ENCODE assay signal across 10 mouse cellular contexts in genomic region chr4:62659264-62659663, GRCm38 (mm10).
DNase-seq lines count a peak whose midpoint lies in the region; ATAC-seq and TF ChIP-seq lines count a peak whose summit lies in the region.
"Had no signal": no experiment of that assay in that cellular context is flagged by ENCODE, and none has a peak within 500 bp of the region (broad histone marks: within the 10 kb centered on the region; RNA-seq: fewer than 3 reads in every experiment).

No protein-coding gene starts in this region.

- H3K36me3 ChIP-seq in heart, embryonic 11.5 days (ENCODE audit: control insufficient read depth, insufficient read depth, low read length): no peaks in the 10 kb centered on the region
- H3K36me3 ChIP-seq in C2C12 (ENCODE audit: control insufficient read depth, insufficient read depth): no peaks in the 10 kb centered on the region
- H3K36me3 ChIP-seq in limb, embryonic 11.5 days (ENCODE audit: control insufficient read depth, insufficient read depth, low read length): no peaks in the 10 kb centered on the region
- H3K36me3 ChIP-seq in liver, embryonic 12.5 days: no peaks in the 10 kb centered on the region

- WGBS in heart, embryonic 11.5 days (ENCODE audit: insufficient replicate concordance): 56% methylated on average over 15 of the region's 15 CpGs
- 6% methylated on average over 15 of the region's 15 CpGs for WGBS in limb, embryonic 11.5 days
- WGBS in liver, embryonic 12.5 days (ENCODE audit: insufficient replicate concordance): 53% methylated on average over 15 of the region's 15 CpGs

- TF ChIP-seq CTCF in C2C12 (IDR thresholded peaks at IDR 0.05; ENCODE audit: control insufficient read depth, insufficient read depth, insufficient read length): no peak

- H3K79me3 ChIP-seq in C2C12 (ENCODE audit: low read depth): no peaks in the 10 kb centered on the region

- H3K9ac ChIP-seq in heart, embryonic 11.5 days (ENCODE audit: low read depth, low read length): no peak overlapping the region
- H3K9ac ChIP-seq in limb, embryonic 11.5 days (ENCODE audit: low read length): no peak overlapping the region
- H3K9ac ChIP-seq in liver, embryonic 12.5 days: no peak overlapping the region

- no peaks in the 10 kb centered on the region for H3K79me2 ChIP-seq in C2C12 (ENCODE audit: control insufficient read depth, insufficient read depth)

- ATAC-seq in heart, embryonic 11.5 days (replicated peaks; ENCODE audit: insufficient number of reproducible peaks, low FRiP score, low TSS enrichment): no peak
- ATAC-seq in limb, embryonic 11.5 days (ENCODE audit: insufficient number of reproducible peaks, low FRiP score, low TSS enrichment, low read depth): no peak
- no peak for ATAC-seq in liver, embryonic 12.5 days
- ATAC-seq: CD4-positive, CD25-positive, alpha-beta regulatory T cell, adult 4 months had no signal

- H3ac ChIP-seq in C2C12 (ENCODE audit: control insufficient read depth, insufficient read length, low read depth): no peak overlapping the region

- peaks cover 8% of the 10 kb centered on the region; the same call in 1 of the 2 replicates for H3K27me3 ChIP-seq in heart, embryonic 11.5 days (ENCODE audit: control insufficient read depth, insufficient read depth, low read length)
- no peaks in the 10 kb centered on the region for H3K27me3 ChIP-seq in C2C12 (ENCODE audit: control insufficient read depth, insufficient read depth, insufficient read length)
- no peaks in the 10 kb centered on the region for H3K27me3 ChIP-seq in limb, embryonic 11.5 days (ENCODE audit: control insufficient read depth, insufficient read depth, low read length)
- H3K27me3 ChIP-seq in liver, embryonic 12.5 days (replicated peaks): no peaks in the 10 kb centered on the region

- intact Hi-C loops in left cerebral cortex, postnatal 36 days (cut with DNase I): no loop called here

- H3K4me2 ChIP-seq in heart, embryonic 11.5 days: no peak overlapping the region
- H3K4me2 ChIP-seq in limb, embryonic 11.5 days (ENCODE audit: low read depth, severe bottlenecking): no peak overlapping the region
- no peak overlapping the region for H3K4me2 ChIP-seq in liver, embryonic 12.5 days

- no peak overlapping the region for H3K4me3 ChIP-seq in heart, embryonic 11.5 days (ENCODE audit: low read depth, low read length)
- no peak overlapping the region for H3K4me3 ChIP-seq in C2C12 (ENCODE audit: insufficient read depth, poor library complexity, severe bottlenecking)
- H3K4me3 ChIP-seq in limb, embryonic 11.5 days (ENCODE audit: low read depth, low read length): no peak overlapping the region
- no peak overlapping the region for H3K4me3 ChIP-seq in liver, embryonic 12.5 days

- no peaks in the 10 kb centered on the region for H3K9me3 ChIP-seq in heart, embryonic 11.5 days (replicated peaks; ENCODE audit: control insufficient read depth, low read length)
- no peaks in the 10 kb centered on the region for H3K9me3 ChIP-seq in limb, embryonic 11.5 days (ENCODE audit: control insufficient read depth, low read length)
- no peaks in the 10 kb centered on the region for H3K9me3 ChIP-seq in liver, embryonic 12.5 days (replicated peaks)

- H3K27ac ChIP-seq in heart, embryonic 11.5 days (ENCODE audit: low read depth, low read length): no peak overlapping the region
- no peak overlapping the region for H3K27ac ChIP-seq in limb, embryonic 11.5 days (replicated peaks; ENCODE audit: low read depth, low read length)
- H3K27ac ChIP-seq in liver, embryonic 12.5 days: no peak overlapping the region

- DNase-seq in heart, adult 11 months: peak; percentile 95
- DNase-seq in embryo, embryonic 9.5 days (ENCODE audit: extremely low spot score): peak; percentile 65
- peak; percentile 55 for DNase-seq in limb, embryonic 11.5 days (ENCODE audit: low spot score)
- DNase-seq in cerebellum, postnatal 36 days: no peak
- no peak for DNase-seq in left cerebral cortex, postnatal 36 days (ENCODE audit: low spot score in 2 of 2)
- DNase-seq: heart, postnatal 4 days had no signal

- peaks cover 48% of the 10 kb centered on the region for H3K4me1 ChIP-seq in heart, embryonic 11.5 days (ENCODE audit: control insufficient read depth, insufficient read depth, low read length)
- peaks cover 43% of the 10 kb centered on the region for H3K4me1 ChIP-seq in limb, embryonic 11.5 days (ENCODE audit: control insufficient read depth, insufficient read depth, low read length)
- H3K4me1 ChIP-seq in liver, embryonic 12.5 days: peaks cover 35% of the 10 kb centered on the region

TF ChIP-seq in C2C12, 6 proteins besides CTCF, POLR2A, EP300 and RAD21:
- TF ChIP-seq MYOD1 (IDR thresholded peaks at IDR 0.05; ENCODE audit: control insufficient read depth, insufficient read length, low read depth) (peak; percentile 65), CEBPB (IDR thresholded peaks at IDR 0.05; ENCODE audit: low read depth) (no peak)

Comparison
In these comparisons a context has a peak if more than half of its experiments do, and no peak if none do; other contexts are left out.
1. DNase-seq: peak in heart, adult 11 months (single experiment), embryo, embryonic 9.5 days (single experiment) and limb, embryonic 11.5 days (single experiment); none in cerebellum, postnatal 36 days (0 of 2) and left cerebral cortex, postnatal 36 days (0 of 2).